8 mouse cellular contexts compared by ENCODE assay signal in the genomic region with DNA sequence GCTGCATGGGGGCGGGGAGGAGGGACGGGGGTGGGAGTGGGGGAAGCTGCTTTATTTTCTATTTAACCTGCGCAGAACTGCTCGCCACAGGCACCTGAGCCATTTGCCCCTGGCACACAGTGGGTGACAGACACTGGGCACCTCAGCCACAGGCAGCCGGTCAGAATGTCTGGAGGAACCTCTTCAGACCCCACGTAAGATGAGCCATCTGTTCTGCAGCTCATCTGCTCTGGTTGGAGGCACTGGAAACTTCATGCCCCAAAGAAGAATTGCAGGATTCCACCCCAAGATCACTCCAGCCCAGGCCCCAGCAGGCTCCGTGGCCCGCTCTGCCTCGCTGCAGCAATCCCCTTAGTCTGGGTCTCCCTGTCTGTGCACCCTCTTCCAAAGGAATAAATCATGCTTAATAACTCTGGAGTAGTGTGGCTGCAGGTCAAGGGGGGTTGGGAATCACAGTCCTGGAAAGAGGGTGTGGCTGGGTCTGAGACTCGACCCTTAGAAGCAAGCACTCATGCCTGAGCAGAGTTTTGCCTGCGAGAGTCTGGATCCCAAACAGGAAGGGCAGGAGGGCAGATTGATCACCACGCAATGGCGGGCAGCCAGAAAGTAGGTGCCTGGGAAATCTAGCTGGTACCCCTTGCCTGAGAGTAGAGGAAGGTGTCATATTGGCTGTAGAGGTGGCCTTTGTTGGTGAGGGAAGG. TPM values are rescaled to one million over a fixed set of nuclear protein-coding genes. Genes with fewer than 3 reads are reported as not detected.
DNase-seq lines count a peak whose midpoint lies in the region; ATAC-seq and TF ChIP-seq lines count a peak whose summit lies in the region.

No protein-coding gene starts in this region.

- no peaks in the 10 kb centered on the region for H3K36me3 ChIP-seq in kidney, embryonic 15.5 days
- no peaks in the 10 kb centered on the region for H3K36me3 ChIP-seq in kidney, adult 2 months (ENCODE audit: control insufficient read depth, insufficient read depth, low read length)
- peaks cover 6% of the 10 kb centered on the region; the same call in 1 of the 2 replicates for H3K36me3 ChIP-seq in embryonic facial prominence, embryonic 10.5 days (replicated peaks)
- peaks cover 9% of the 10 kb centered on the region; the same call in 1 of the 2 replicates for H3K36me3 ChIP-seq in intestine, embryonic 14.5 days (ENCODE audit: control insufficient read depth, insufficient read depth, low read length)
- no peaks in the 10 kb centered on the region for H3K36me3 ChIP-seq in midbrain, embryonic 16.5 days (ENCODE audit: control insufficient read depth, insufficient read depth, low read length)

- peak overlapping the region; percentile 93 for H3K27ac ChIP-seq in kidney, embryonic 15.5 days
- H3K27ac ChIP-seq in kidney, adult 2 months (ENCODE audit: insufficient read depth, low read depth, low read length): no peak overlapping the region; the same call in 1 of the 2 replicates
- H3K27ac ChIP-seq in embryonic facial prominence, embryonic 10.5 days (replicated peaks): peak overlapping the region; percentile 86
- H3K27ac ChIP-seq in intestine, embryonic 14.5 days (ENCODE audit: low read depth): peak overlapping the region; percentile 91
- peak overlapping the region; percentile 89 for H3K27ac ChIP-seq in midbrain, embryonic 16.5 days (ENCODE audit: low read length)

- H3K9me3 ChIP-seq in kidney, embryonic 15.5 days (replicated peaks): no peaks in the 10 kb centered on the region
- no peaks in the 10 kb centered on the region for H3K9me3 ChIP-seq in embryonic facial prominence, embryonic 10.5 days
- H3K9me3 ChIP-seq in intestine, embryonic 14.5 days (ENCODE audit: control insufficient read depth, low read length): no peaks in the 10 kb centered on the region
- no peaks in the 10 kb centered on the region for H3K9me3 ChIP-seq in midbrain, embryonic 16.5 days (replicated peaks; ENCODE audit: control insufficient read depth, low read length, poor library complexity, severe bottlenecking)

- peak overlapping the region; percentile 56 for H3K4me2 ChIP-seq in kidney, embryonic 15.5 days
- peak overlapping the region; percentile 60 for H3K4me2 ChIP-seq in intestine, embryonic 14.5 days (ENCODE audit: low read length)
- H3K4me2 ChIP-seq in midbrain, embryonic 16.5 days (ENCODE audit: low read length): peak overlapping the region; percentile 67

- peak overlapping the region; percentile 32 for H3K4me3 ChIP-seq in kidney, embryonic 15.5 days (replicated peaks)
- no peak overlapping the region for H3K4me3 ChIP-seq in kidney, adult 2 months (ENCODE audit: insufficient read depth, low read depth, low read length)
- H3K4me3 ChIP-seq in embryonic facial prominence, embryonic 10.5 days: peak overlapping the region; percentile 41
- H3K4me3 ChIP-seq in intestine, embryonic 14.5 days (ENCODE audit: low read depth, low read length): peak overlapping the region; percentile 30; the same call in 1 of the 2 replicates
- H3K4me3 ChIP-seq in midbrain, embryonic 16.5 days (ENCODE audit: low read depth, low read length): peak overlapping the region; percentile 36

- no peak for DNase-seq in kidney, adult 2 months
- no peak for DNase-seq in embryonic facial prominence, embryonic 10.5 days (ENCODE audit: low spot score)
- peak; percentile 63 for DNase-seq in intestine, embryonic 14.5 days (ENCODE audit: low spot score)
- DNase-seq in cerebellum, adult 11-12 months: no peak
- no peak for DNase-seq in frontal cortex, adult 2 months (ENCODE audit: extremely low spot score in 1 of 2, low spot score in 1 of 2)

- no peak for TF ChIP-seq CTCF in kidney, adult 2 months (conservative IDR thresholded peaks at IDR 0.05; ENCODE audit: insufficient read depth, insufficient read length, low read depth, low read length)

- no peaks in the 10 kb centered on the region for H3K27me3 ChIP-seq in kidney, embryonic 15.5 days
- no peaks in the 10 kb centered on the region for H3K27me3 ChIP-seq in kidney, adult 2 months (replicated peaks; ENCODE audit: control insufficient read depth, insufficient read depth, low read length)
- peaks cover 16% of the 10 kb centered on the region for H3K27me3 ChIP-seq in embryonic facial prominence, embryonic 10.5 days (replicated peaks; ENCODE audit: low read depth, poor library complexity, severe bottlenecking)
- no peaks in the 10 kb centered on the region for H3K27me3 ChIP-seq in intestine, embryonic 14.5 days (replicated peaks; ENCODE audit: control insufficient read depth, insufficient read depth, low read length)
- no peaks in the 10 kb centered on the region for H3K27me3 ChIP-seq in midbrain, embryonic 16.5 days (ENCODE audit: control insufficient read depth, insufficient read depth, low read depth, low read length)

- WGBS in kidney, embryonic 15.5 days: 10% methylated on average over 13 of the region's 13 CpGs
- WGBS in kidney, adult 2 months: 30% methylated on average over 13 of the region's 13 CpGs
- WGBS in embryonic facial prominence, embryonic 10.5 days: 45% methylated on average over 13 of the region's 13 CpGs
- 11% methylated on average over 13 of the region's 13 CpGs for WGBS in intestine, embryonic 14.5 days
- 36% methylated on average over 13 of the region's 13 CpGs for WGBS in midbrain, embryonic 16.5 days

- TF ChIP-seq POLR2A in kidney, adult 2 months (IDR thresholded peaks at IDR 0.05; ENCODE audit: low read depth, low read length): no peak

- peaks cover 71% of the 10 kb centered on the region for H3K4me1 ChIP-seq in kidney, embryonic 15.5 days
- peaks cover 6% of the 10 kb centered on the region; the same call in 1 of the 2 replicates for H3K4me1 ChIP-seq in kidney, adult 2 months (ENCODE audit: control insufficient read depth, insufficient read depth, low read length)
- peaks cover 48% of the 10 kb centered on the region for H3K4me1 ChIP-seq in embryonic facial prominence, embryonic 10.5 days
- peaks cover 57% of the 10 kb centered on the region for H3K4me1 ChIP-seq in intestine, embryonic 14.5 days (replicated peaks; ENCODE audit: control insufficient read depth, insufficient read depth, low read length)
- peaks cover 18% of the 10 kb centered on the region for H3K4me1 ChIP-seq in midbrain, embryonic 16.5 days (ENCODE audit: control insufficient read depth, insufficient read depth, low read length)

- peak overlapping the region; percentile 6; the same call in 1 of the 2 replicates for H3K9ac ChIP-seq in kidney, embryonic 15.5 days
- H3K9ac ChIP-seq in intestine, embryonic 14.5 days (ENCODE audit: low read length): peak overlapping the region; percentile 37
- peak overlapping the region; percentile 74 for H3K9ac ChIP-seq in midbrain, embryonic 16.5 days (ENCODE audit: low read depth, low read length)

- peak; percentile 33 for ATAC-seq in kidney, embryonic 15.5 days (replicated peaks; ENCODE audit: low FRiP score)
- ATAC-seq in intestine, embryonic 14.5 days (replicated peaks; ENCODE audit: low FRiP score, low TSS enrichment, low read depth): peak; percentile 47
- peak; percentile 57 for ATAC-seq in midbrain, embryonic 16.5 days
- no peak for ATAC-seq in cerebellum, adult (ENCODE audit: insufficient number of reproducible peaks, low FRiP score, low TSS enrichment)

RNA-seq across cellular contexts. Expression of gene Emp3, which starts 4.0 kb away (rescaled TPM):
- 164 and 194 TPM in 2 replicates for polyA plus RNA-seq in kidney, embryonic 15.5 days (2015; fragmentation: Nextera tagmentation; extraction: Ambion mirVana)
- 62.1 and 65.4 TPM in 2 replicates for polyA plus RNA-seq in kidney, adult 2 months (2012; rRNA removed)
- 9.9 and 15.6 TPM in 2 replicates for polyA plus RNA-seq in embryonic facial prominence, embryonic 10.5 days (2016; fragmentation: Nextera tagmentation; extraction: Ambion mirVana)
- 204 and 220 TPM in 2 replicates for polyA plus RNA-seq in intestine, embryonic 14.5 days (2014; fragmentation: Nextera tagmentation; extraction: Ambion mirVana)
- polyA plus RNA-seq in midbrain, embryonic 16.5 days (2015; fragmentation: Nextera tagmentation; extraction: Ambion mirVana): 18.3 and 19.9 TPM in 2 replicates
- 15.1 and 15.2 TPM in 2 replicates for polyA plus RNA-seq in frontal cortex, adult 2 months (2012; rRNA removed)

RNA-seq across cellular contexts. Expression of gene Ccdc114, which starts 6.7 kb away (rescaled TPM):
- 10.8 and 12.2 TPM in 2 replicates for polyA plus RNA-seq in kidney, embryonic 15.5 days (2015; fragmentation: Nextera tagmentation; extraction: Ambion mirVana)
- polyA plus RNA-seq in kidney, adult 2 months (2012; rRNA removed): 8.6 and 8.9 TPM in 2 replicates
- polyA plus RNA-seq in embryonic facial prominence, embryonic 10.5 days (2016; fragmentation: Nextera tagmentation; extraction: Ambion mirVana): 4.6 and 6.8 TPM in 2 replicates
- polyA plus RNA-seq in intestine, embryonic 14.5 days (2014; fragmentation: Nextera tagmentation; extraction: Ambion mirVana): 3.5 and 4.3 TPM in 2 replicates
- polyA plus RNA-seq in midbrain, embryonic 16.5 days (2015; fragmentation: Nextera tagmentation; extraction: Ambion mirVana): 6.4 and 7.9 TPM in 2 replicates
- 5.1 and 5.3 TPM in 2 replicates for polyA plus RNA-seq in frontal cortex, adult 2 months (2012; rRNA removed)

RNA-seq across cellular contexts. Expression of gene Tmem143, which starts 20.4 kb away (rescaled TPM):
- 6.2 and 6.5 TPM in 2 replicates for polyA plus RNA-seq in kidney, embryonic 15.5 days (2015; fragmentation: Nextera tagmentation; extraction: Ambion mirVana)
- 123 and 143 TPM in 2 replicates for polyA plus RNA-seq in kidney, adult 2 months (2012; rRNA removed)
- 4.5 and 5.5 TPM in 2 replicates for polyA plus RNA-seq in embryonic facial prominence, embryonic 10.5 days (2016; fragmentation: Nextera tagmentation; extraction: Ambion mirVana)
- polyA plus RNA-seq in intestine, embryonic 14.5 days (2014; fragmentation: Nextera tagmentation; extraction: Ambion mirVana): 3.9 and 4.3 TPM in 2 replicates
- polyA plus RNA-seq in midbrain, embryonic 16.5 days (2015; fragmentation: Nextera tagmentation; extraction: Ambion mirVana): 6.3 and 6.9 TPM in 2 replicates
- polyA plus RNA-seq in frontal cortex, adult 2 months (2012; rRNA removed): 32.5 and 33.6 TPM in 2 replicates

RNA-seq across cellular contexts. Expression of gene Syngr4, which starts 20.6 kb away (rescaled TPM):
- polyA plus RNA-seq in kidney, embryonic 15.5 days (2015; fragmentation: Nextera tagmentation; extraction: Ambion mirVana): 0.93 and 1.1 TPM in 2 replicates
- 0.19 and 0.50 TPM in 2 replicates for polyA plus RNA-seq in kidney, adult 2 months (2012; rRNA removed)
- 1.2 and 1.3 TPM in 2 replicates for polyA plus RNA-seq in embryonic facial prominence, embryonic 10.5 days (2016; fragmentation: Nextera tagmentation; extraction: Ambion mirVana)
- polyA plus RNA-seq in intestine, embryonic 14.5 days (2014; fragmentation: Nextera tagmentation; extraction: Ambion mirVana): 0.99 and 1.0 TPM in 2 replicates
- not detected in 2 replicates for polyA plus RNA-seq in midbrain, embryonic 16.5 days (2015; fragmentation: Nextera tagmentation; extraction: Ambion mirVana)
- polyA plus RNA-seq in frontal cortex, adult 2 months (2012; rRNA removed): 0.15 TPM in 1 of 2 replicates, not detected in the other

RNA-seq across cellular contexts. Expression of gene Grin2d, which starts 39.0 kb away (rescaled TPM):
- 0.42 and 0.47 TPM in 2 replicates for polyA plus RNA-seq in kidney, embryonic 15.5 days (2015; fragmentation: Nextera tagmentation; extraction: Ambion mirVana)
- polyA plus RNA-seq in kidney, adult 2 months (2012; rRNA removed): 0.45 and 0.50 TPM in 2 replicates
- 0.09 and 0.20 TPM in 2 replicates for polyA plus RNA-seq in embryonic facial prominence, embryonic 10.5 days (2016; fragmentation: Nextera tagmentation; extraction: Ambion mirVana)
- 0.24 and 0.37 TPM in 2 replicates for polyA plus RNA-seq in intestine, embryonic 14.5 days (2014; fragmentation: Nextera tagmentation; extraction: Ambion mirVana)
- 3.4 and 4.8 TPM in 2 replicates for polyA plus RNA-seq in midbrain, embryonic 16.5 days (2015; fragmentation: Nextera tagmentation; extraction: Ambion mirVana)
- 15.5 and 17.7 TPM in 2 replicates for polyA plus RNA-seq in frontal cortex, adult 2 months (2012; rRNA removed)

Comparison
In these comparisons a context has a peak if more than half of its experiments do, and no peak if none do; other contexts are left out.
1. H3K9ac ChIP-seq: peak in every context shown above with its lines; median percentile 74 in midbrain, embryonic 16.5 days; 37 in intestine, embryonic 14.5 days; 6 in kidney, embryonic 15.5 days.